In the genomic region with DNA sequence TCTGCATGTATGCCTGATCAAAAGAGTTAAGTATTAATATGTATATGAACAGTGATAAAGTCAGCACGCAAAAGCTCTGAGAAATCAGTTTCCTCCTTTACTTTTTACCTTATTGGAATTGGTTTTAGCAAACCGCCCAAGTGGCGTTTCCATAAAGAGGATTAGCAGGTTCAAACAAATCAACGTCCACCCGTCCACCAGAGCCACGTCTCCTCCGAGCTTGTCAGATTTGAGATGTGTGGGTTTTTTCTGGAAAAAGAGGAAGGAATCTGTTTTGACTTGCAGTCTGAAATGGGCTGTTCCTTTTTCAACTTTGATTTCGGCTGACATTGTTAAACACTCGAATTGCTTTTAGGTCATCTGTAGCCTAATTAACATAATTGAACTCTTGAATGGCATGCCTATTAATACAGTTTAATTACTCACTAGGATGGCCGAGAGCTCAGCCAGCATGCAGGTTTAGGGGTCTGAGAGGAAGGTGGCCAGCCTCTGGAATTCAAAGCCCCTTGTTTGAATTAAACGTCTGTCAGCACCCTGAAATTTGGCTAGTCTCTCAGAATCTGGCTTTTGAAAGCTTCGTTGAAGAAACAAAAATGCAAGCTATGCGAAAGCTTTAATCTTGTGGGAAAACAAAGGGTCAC, we compare ENCODE assay signal across 27 mouse cellular contexts. TPM values are rescaled to one million over a fixed set of nuclear protein-coding genes. Genes with fewer than 3 reads are reported as not detected.
DNase-seq lines count a peak whose midpoint lies in the region; ATAC-seq and TF ChIP-seq lines count a peak whose summit lies in the region.
"Had no signal": no experiment of that assay in that cellular context is flagged by ENCODE, and none has a peak within 500 bp of the region (broad histone marks: within the 10 kb centered on the region; RNA-seq: fewer than 3 reads in every experiment).

No protein-coding gene starts in this region.

- TF ChIP-seq CTCF in brain, embryonic 14.5 days (IDR thresholded peaks at IDR 0.05; ENCODE audit: borderline replicate concordance, extremely low read depth, insufficient read depth, insufficient read length) = no peak

- no peak overlapping the region for H3K27ac ChIP-seq in forebrain, embryonic 15.5 days (replicated peaks)
- no peak overlapping the region for H3K27ac ChIP-seq in forebrain, embryonic 11.5 days (ENCODE audit: low read depth, low read length)
- H3K27ac ChIP-seq in embryonic facial prominence, embryonic 13.5 days = no peak overlapping the region; the same call in 1 of the 2 replicates
- peak overlapping the region; percentile 15; the same call in 1 of the 2 replicates for H3K27ac ChIP-seq in stomach, embryonic 16.5 days (ENCODE audit: low read length)
- H3K27ac ChIP-seq in liver, embryonic 11.5 days (ENCODE audit: low read depth, low read length) = no peak overlapping the region
- H3K27ac ChIP-seq in kidney, embryonic 16.5 days (ENCODE audit: low read length) = no peak overlapping the region
- H3K27ac ChIP-seq: gastrocnemius, adult 2 months; heart, embryonic 15.5 days; hindbrain, embryonic 15.5 days; intestine, embryonic 15.5 days; limb, embryonic 15.5 days; liver, embryonic 15.5 days; midbrain, embryonic 12.5 days; neural tube, embryonic 15.5 days had no signal

- no peak overlapping the region for H3K4me3 ChIP-seq in forebrain, embryonic 15.5 days
- H3K4me3 ChIP-seq in forebrain, embryonic 11.5 days (ENCODE audit: low read depth, low read length) = no peak overlapping the region
- no peak overlapping the region for H3K4me3 ChIP-seq in embryonic facial prominence, embryonic 13.5 days
- H3K4me3 ChIP-seq in stomach, embryonic 16.5 days (replicated peaks; ENCODE audit: low read length) = no peak overlapping the region
- no peak overlapping the region for H3K4me3 ChIP-seq in liver, embryonic 11.5 days (ENCODE audit: low read depth, low read length)
- H3K4me3 ChIP-seq in kidney, embryonic 16.5 days (ENCODE audit: low read length) = no peak overlapping the region
- H3K4me3 ChIP-seq: erythroblast, embryonic 14.5 days; gastrocnemius, adult 2 months; heart, embryonic 15.5 days; hindbrain, embryonic 15.5 days; intestine, embryonic 15.5 days; limb, embryonic 15.5 days; liver, embryonic 15.5 days; midbrain, embryonic 12.5 days; neural tube, embryonic 15.5 days had no signal

- no peak for TF ChIP-seq POLR2A in brain, embryonic 14.5 days (IDR thresholded peaks at IDR 0.05; ENCODE audit: borderline replicate concordance, extremely low read depth, insufficient read depth, insufficient read length, poor library complexity, severe bottlenecking)

- DNase-seq in forebrain, embryonic 11.5 days (ENCODE audit: low spot score) = no peak
- DNase-seq in brain, embryonic 14.5 days (ENCODE audit: low read depth) = peak; percentile 81
- DNase-seq in liver, embryonic 11.5 days (ENCODE audit: low spot score) = no peak
- DNase-seq: adrenal gland, adult 8-10 months; B cell, adult 2 months; cerebellum, adult 18-20 months; cerebellum, postnatal 14 days; gastrocnemius, adult 2 months; heart, postnatal 4 days; kidney, adult 9 months; kidney, postnatal 36 days had no signal

- no peaks in the 10 kb centered on the region for H3K27me3 ChIP-seq in forebrain, embryonic 15.5 days
- no peaks in the 10 kb centered on the region for H3K27me3 ChIP-seq in forebrain, embryonic 11.5 days (ENCODE audit: control insufficient read depth, insufficient read depth, low read length)
- no peaks in the 10 kb centered on the region for H3K27me3 ChIP-seq in embryonic facial prominence, embryonic 13.5 days
- H3K27me3 ChIP-seq in stomach, embryonic 16.5 days (ENCODE audit: control insufficient read depth, insufficient read depth, low read length) = no peaks in the 10 kb centered on the region
- H3K27me3 ChIP-seq in liver, embryonic 11.5 days (replicated peaks; ENCODE audit: control insufficient read depth, insufficient read depth, low read length) = no peaks in the 10 kb centered on the region
- no peaks in the 10 kb centered on the region for H3K27me3 ChIP-seq in kidney, embryonic 16.5 days (ENCODE audit: insufficient read depth, low read length)
- H3K27me3 ChIP-seq: CH12.LX; heart, embryonic 15.5 days; hindbrain, embryonic 15.5 days; intestine, embryonic 15.5 days; limb, embryonic 15.5 days; liver, embryonic 15.5 days; neural tube, embryonic 15.5 days had no signal

- 4% methylated on average over 13 of the region's 13 CpGs for WGBS in forebrain, embryonic 15.5 days
- 10% methylated on average over 13 of the region's 13 CpGs for WGBS in forebrain, embryonic 11.5 days
- WGBS in embryonic facial prominence, embryonic 13.5 days = 20% methylated on average over 13 of the region's 13 CpGs
- 22% methylated on average over 13 of the region's 13 CpGs for WGBS in stomach, embryonic 16.5 days
- WGBS in liver, embryonic 11.5 days = 31% methylated on average over 13 of the region's 13 CpGs
- 32% methylated on average over 13 of the region's 13 CpGs for WGBS in kidney, embryonic 16.5 days

- peak; percentile 70 for ATAC-seq in forebrain, embryonic 15.5 days (replicated peaks)
- ATAC-seq in forebrain, embryonic 11.5 days (replicated peaks; ENCODE audit: low FRiP score) = no peak
- ATAC-seq in embryonic facial prominence, embryonic 13.5 days (ENCODE audit: insufficient number of reproducible peaks, insufficient read depth, low FRiP score, low TSS enrichment, low read depth) = no peak
- ATAC-seq in stomach, embryonic 16.5 days (ENCODE audit: insufficient read depth, low FRiP score) = no peak
- ATAC-seq in liver, embryonic 11.5 days (replicated peaks; ENCODE audit: low FRiP score) = no peak
- ATAC-seq in kidney, embryonic 16.5 days (ENCODE audit: low FRiP score, low TSS enrichment) = no peak
- ATAC-seq: intestine, embryonic 15.5 days; lung, postnatal 0 days had no signal

- no peaks in the 10 kb centered on the region for H3K9me3 ChIP-seq in forebrain, embryonic 15.5 days
- H3K9me3 ChIP-seq in forebrain, embryonic 11.5 days (ENCODE audit: control insufficient read depth, low read length) = no peaks in the 10 kb centered on the region
- H3K9me3 ChIP-seq in embryonic facial prominence, embryonic 13.5 days = no peaks in the 10 kb centered on the region
- no peaks in the 10 kb centered on the region for H3K9me3 ChIP-seq in stomach, embryonic 16.5 days (replicated peaks; ENCODE audit: control insufficient read depth, low read length)
- H3K9me3 ChIP-seq in liver, embryonic 11.5 days (ENCODE audit: control insufficient read depth, low read length) = no peaks in the 10 kb centered on the region
- H3K9me3 ChIP-seq in kidney, embryonic 16.5 days (ENCODE audit: low read length) = no peaks in the 10 kb centered on the region
- H3K9me3 ChIP-seq: G1E; heart, embryonic 15.5 days; hindbrain, embryonic 15.5 days; intestine, embryonic 15.5 days; limb, embryonic 15.5 days; liver, embryonic 15.5 days; midbrain, embryonic 12.5 days; neural tube, embryonic 15.5 days had no signal

- no peak overlapping the region for H3K4me2 ChIP-seq in forebrain, embryonic 15.5 days (replicated peaks)
- H3K4me2 ChIP-seq in forebrain, embryonic 11.5 days (ENCODE audit: low read depth, low read length, severe bottlenecking) = no peak overlapping the region
- 0 out of 2 replicates have a peak overlapping the region, but pooled peaks have one; percentile 26 for H3K4me2 ChIP-seq in embryonic facial prominence, embryonic 13.5 days
- H3K4me2 ChIP-seq in stomach, embryonic 16.5 days (ENCODE audit: low read depth, low read length) = no peak overlapping the region
- H3K4me2 ChIP-seq in liver, embryonic 11.5 days = no peak overlapping the region
- no peak overlapping the region for H3K4me2 ChIP-seq in kidney, embryonic 16.5 days (replicated peaks; ENCODE audit: low read depth, low read length)
- H3K4me2 ChIP-seq: heart, embryonic 15.5 days; hindbrain, embryonic 15.5 days; intestine, embryonic 15.5 days; limb, embryonic 15.5 days; liver, embryonic 15.5 days; midbrain, embryonic 12.5 days; neural tube, embryonic 15.5 days had no signal

- H3K36me3 ChIP-seq in forebrain, embryonic 15.5 days = no peaks in the 10 kb centered on the region
- no peaks in the 10 kb centered on the region for H3K36me3 ChIP-seq in forebrain, embryonic 11.5 days (ENCODE audit: control insufficient read depth, insufficient read depth, low read length)
- H3K36me3 ChIP-seq in embryonic facial prominence, embryonic 13.5 days = no peaks in the 10 kb centered on the region
- H3K36me3 ChIP-seq in stomach, embryonic 16.5 days (ENCODE audit: control insufficient read depth, insufficient read depth, low read length) = no peaks in the 10 kb centered on the region
- H3K36me3 ChIP-seq in liver, embryonic 11.5 days (ENCODE audit: control insufficient read depth, insufficient read depth, low read length) = no peaks in the 10 kb centered on the region
- no peaks in the 10 kb centered on the region for H3K36me3 ChIP-seq in kidney, embryonic 16.5 days (ENCODE audit: insufficient read depth, low read length)
- H3K36me3 ChIP-seq: G1E; heart, embryonic 15.5 days; hindbrain, embryonic 15.5 days; intestine, embryonic 15.5 days; limb, embryonic 15.5 days; liver, embryonic 15.5 days; midbrain, embryonic 12.5 days; neural tube, embryonic 15.5 days had no signal

- peaks cover 11% of the 10 kb centered on the region for H3K4me1 ChIP-seq in forebrain, embryonic 15.5 days
- H3K4me1 ChIP-seq in forebrain, embryonic 11.5 days (replicated peaks; ENCODE audit: control insufficient read depth, insufficient read depth, low read length) = no peaks in the 10 kb centered on the region; the same call in 1 of the 2 replicates
- peaks cover 13% of the 10 kb centered on the region for H3K4me1 ChIP-seq in embryonic facial prominence, embryonic 13.5 days
- peaks cover 7% of the 10 kb centered on the region; the same call in 1 of the 2 replicates for H3K4me1 ChIP-seq in stomach, embryonic 16.5 days (ENCODE audit: control insufficient read depth, insufficient read depth, low read length)
- H3K4me1 ChIP-seq in liver, embryonic 11.5 days (replicated peaks; ENCODE audit: control insufficient read depth, insufficient read depth, low read length) = no peaks in the 10 kb centered on the region
- H3K4me1 ChIP-seq in kidney, embryonic 16.5 days (ENCODE audit: insufficient read depth, low read length) = peaks cover 17% of the 10 kb centered on the region
- H3K4me1 ChIP-seq: intestine, embryonic 15.5 days; limb, embryonic 15.5 days; liver, embryonic 15.5 days had no signal

- H3K9ac ChIP-seq in forebrain, embryonic 15.5 days (replicated peaks) = no peak overlapping the region
- no peak overlapping the region for H3K9ac ChIP-seq in forebrain, embryonic 11.5 days (ENCODE audit: low read length)
- H3K9ac ChIP-seq in embryonic facial prominence, embryonic 13.5 days = no peak overlapping the region
- no peak overlapping the region for H3K9ac ChIP-seq in stomach, embryonic 16.5 days (ENCODE audit: low read length)
- H3K9ac ChIP-seq in liver, embryonic 11.5 days (ENCODE audit: low read depth, low read length) = no peak overlapping the region
- no peak overlapping the region for H3K9ac ChIP-seq in kidney, embryonic 16.5 days (replicated peaks; ENCODE audit: low read length)
- H3K9ac ChIP-seq: heart, embryonic 15.5 days; hindbrain, embryonic 15.5 days; intestine, embryonic 15.5 days; limb, embryonic 15.5 days; liver, embryonic 15.5 days; midbrain, embryonic 12.5 days; neural tube, embryonic 15.5 days had no signal

RNA-seq across cellular contexts. Expression of a gene that starts 9.1 kb away (rescaled TPM):
- polyA plus RNA-seq in forebrain, embryonic 15.5 days (2015; fragmentation: Nextera tagmentation; extraction: Ambion mirVana) = 0.47 TPM in 1 of 2 replicates, not detected in the other
- polyA plus RNA-seq in forebrain, embryonic 11.5 days (2014; fragmentation: Nextera tagmentation; extraction: Ambion mirVana) = 0.69 and 1.1 TPM in 2 replicates
- polyA plus RNA-seq in brain, embryonic 14.5 days (2012; rRNA removed) = not detected in 2 replicates
- polyA plus RNA-seq in embryonic facial prominence, embryonic 13.5 days (2015; fragmentation: Nextera tagmentation; extraction: Ambion mirVana) = 15.9 and 21.6 TPM in 2 replicates
- 85.4 and 111 TPM in 2 replicates for polyA plus RNA-seq in stomach, embryonic 16.5 days (2015; fragmentation: Nextera tagmentation; extraction: Ambion mirVana)
- 0.53 TPM in 1 of 2 replicates, not detected in the other for polyA plus RNA-seq in liver, embryonic 11.5 days (2014; fragmentation: Nextera tagmentation; extraction: Ambion mirVana)
- polyA plus RNA-seq in kidney, embryonic 16.5 days (2015; fragmentation: Nextera tagmentation; extraction: Ambion mirVana) = 4.6 and 5.6 TPM in 2 replicates
- polyA plus RNA-seq: erythroblast, embryonic 14.5 days; G1E; liver, embryonic 15.5 days; small intestine, adult 2 months had no signal
